Mouse (Mus musculus): ENCODE measurements around the gene Mrpl52.

DNA sequence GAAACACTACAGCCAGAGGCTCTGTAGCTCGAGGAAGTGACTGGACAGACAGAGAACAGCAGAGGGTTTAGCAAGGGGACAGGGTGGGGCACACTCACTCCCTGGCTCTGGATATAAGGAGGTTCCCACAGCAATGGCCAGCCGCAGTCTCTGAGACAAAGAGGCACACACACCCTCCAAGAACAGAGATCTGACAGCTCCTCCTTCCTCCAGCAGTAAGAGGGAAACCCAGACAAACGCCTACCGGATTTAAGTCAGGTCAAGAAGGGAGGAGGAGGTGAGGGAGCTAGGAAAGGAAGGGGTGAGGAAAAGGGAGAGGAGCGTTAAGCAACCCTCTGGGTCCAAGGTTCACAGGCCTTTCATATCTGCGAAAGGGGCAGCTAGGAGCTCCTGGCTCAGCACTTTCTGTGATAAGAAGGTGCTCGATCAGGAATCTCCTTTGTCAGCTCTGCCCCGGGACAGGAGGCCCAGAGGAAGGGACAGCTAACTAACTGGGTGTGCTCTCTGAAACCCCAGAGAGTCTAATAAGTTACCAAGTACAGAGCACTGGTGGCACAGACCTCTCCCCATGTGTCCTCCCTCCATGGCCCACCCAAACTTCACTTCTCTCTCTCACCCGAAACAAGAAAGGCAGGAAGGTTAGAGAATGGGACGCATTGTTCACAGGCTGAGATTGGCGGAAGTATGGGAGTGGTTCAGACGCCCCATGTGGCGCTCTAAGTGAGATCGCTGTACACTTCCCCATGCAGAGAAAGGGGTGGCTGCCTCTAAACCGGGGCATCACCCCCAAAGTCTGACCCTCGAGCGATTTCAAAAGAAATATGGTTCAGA is 16.5 kb upstream of the Mrpl52 start:
- TF ChIP-seq POLR2A (IDR thresholded peaks at IDR 0.05; ENCODE audit: borderline replicate concordance, low read depth, low read length), result no peak
- TF ChIP-seq CTCF (IDR thresholded peaks at IDR 0.05; ENCODE audit: low read depth, low read length), result no peak
